Mouse (Mus musculus): ENCODE results near the gene Fxr2.

DNA sequence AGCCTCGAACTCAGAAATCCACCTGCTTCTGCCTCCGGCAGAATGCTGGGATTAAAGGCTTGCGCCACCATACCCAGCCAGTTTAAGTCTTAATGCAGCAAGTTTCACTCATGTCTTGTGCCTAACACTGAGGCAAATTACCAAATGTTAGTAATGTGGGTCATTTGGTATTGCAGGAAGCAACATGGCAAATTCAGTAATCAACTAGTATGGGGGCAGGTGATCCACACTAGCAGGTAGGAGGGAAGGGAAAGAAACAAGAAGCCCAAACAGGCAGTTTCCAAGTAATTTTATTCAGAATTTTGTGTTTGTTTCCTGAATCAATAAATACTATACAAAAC is 33.8 kb downstream of the Fxr2 start:
- TF ChIP-seq CTCF (IDR thresholded peaks at IDR 0.05; ENCODE audit: extremely low read depth, insufficient read length, insufficient replicate concordance, low read depth, low read length) (no peak), POLR2A (IDR thresholded peaks at IDR 0.05; ENCODE audit: low read depth, low read length) (no peak)

Data from small intestine, adult 2 months (tissue).